Mouse (Mus musculus): ENCODE results near the gene Ankrd24.
"Not testable (repeated sequence)": the region's sequence is repeated elsewhere in the genome, so short reads cannot be mapped to it uniquely, and the experiment has no call there.

Ankrd24 gene

DNA sequence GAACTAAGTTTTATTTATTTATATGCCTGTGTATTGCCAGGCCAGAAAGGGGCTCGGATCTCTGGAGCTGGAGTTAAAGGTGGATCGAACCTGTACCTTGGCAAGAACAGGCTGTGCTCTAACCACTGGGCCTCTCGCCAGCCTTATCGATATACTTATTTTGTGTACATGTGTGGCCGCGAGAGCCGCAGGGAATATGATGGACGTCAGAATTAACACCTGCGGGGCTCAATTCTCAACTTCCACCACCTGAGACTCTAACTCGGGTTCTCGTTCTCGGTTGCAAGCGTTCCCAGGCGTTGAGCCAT lies 22.7 kb upstream of the Ankrd24 start:
- no peak for DNase-seq (ENCODE audit: extremely low spot score)

DNA sequence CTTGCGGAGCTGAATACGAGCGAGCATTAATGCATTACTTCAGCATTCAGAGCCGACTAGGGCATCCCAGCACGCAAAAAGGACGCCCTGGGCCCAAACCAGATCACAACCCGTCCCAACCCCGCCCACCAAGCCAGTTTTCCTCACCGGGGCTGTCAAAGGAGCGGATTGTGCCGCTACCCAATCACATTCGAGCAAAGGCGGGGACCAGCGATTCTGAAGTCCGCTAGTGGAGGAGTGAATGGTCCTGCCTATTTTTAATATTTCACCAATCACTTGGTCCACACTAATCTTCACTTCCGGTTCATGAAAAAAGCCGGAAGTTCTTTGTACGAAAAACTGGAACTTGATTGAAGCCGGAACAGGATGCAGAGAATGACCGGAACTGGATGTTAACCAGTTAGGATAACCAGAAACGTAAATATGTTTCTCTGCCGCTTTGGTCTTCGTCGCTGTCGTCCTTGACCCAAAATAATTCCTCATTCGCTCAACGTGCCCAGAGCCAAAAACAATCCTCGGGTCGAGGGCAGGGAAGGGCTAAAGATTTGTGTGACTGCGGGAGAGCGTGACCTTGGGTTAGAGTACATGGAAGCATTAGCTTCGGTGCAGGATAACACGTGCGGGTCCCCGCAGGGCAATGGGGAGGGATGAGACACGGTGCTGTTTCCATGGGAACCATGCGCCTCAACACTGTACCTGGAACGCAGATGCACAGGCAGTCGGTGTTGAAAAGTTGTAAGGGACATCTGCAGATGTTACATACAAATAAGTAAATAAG lies 22.2 kb upstream of the Ankrd24 start, which contains the start of gene BC025920:
TSS of gene BC025920 (plus strand) at position 297 of the 778 bp plus-strand sequence.
- DNase-seq (ENCODE audit: extremely low spot score) = peak; percentile 94

DNA sequence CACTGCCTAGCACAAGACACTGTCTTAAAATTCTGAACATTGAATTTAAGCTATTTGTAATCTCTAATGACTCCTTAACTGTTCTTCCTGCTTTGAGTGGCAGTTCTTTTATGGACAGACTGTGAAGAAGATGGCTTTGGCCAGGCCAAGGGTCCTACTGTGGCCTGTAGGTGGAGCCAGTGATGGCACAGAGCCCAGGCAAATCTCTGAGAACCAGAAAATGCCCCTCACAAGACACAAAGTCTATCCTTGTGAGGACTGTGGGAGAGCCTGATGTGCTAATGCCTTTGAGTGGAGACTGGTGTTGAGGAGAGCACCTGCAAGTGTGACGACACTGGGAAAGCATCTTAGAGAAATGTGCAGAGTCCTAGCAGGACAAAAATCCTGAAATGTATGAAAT lies 20.0 kb upstream of the Ankrd24 start:
- DNase-seq (ENCODE audit: extremely low spot score) = no peak

DNA sequence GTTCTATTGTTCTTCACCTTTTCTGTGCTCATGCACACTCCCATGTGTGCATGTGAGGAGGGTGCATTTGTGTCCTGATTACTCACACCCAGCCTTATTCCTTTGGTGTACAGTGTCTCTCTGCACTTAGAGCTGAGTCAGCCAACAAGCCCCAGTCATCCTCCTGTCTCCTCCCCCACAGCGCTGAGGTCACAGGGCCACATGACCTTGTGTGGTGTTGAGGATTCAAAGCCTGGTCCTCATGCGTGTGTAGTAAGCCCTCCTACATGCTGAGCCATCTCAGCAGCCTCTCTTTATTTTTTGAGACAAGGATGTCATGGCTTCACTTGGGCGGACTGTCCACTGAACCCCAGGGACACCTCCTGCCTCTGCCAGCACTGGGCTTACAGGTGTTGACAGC lies 15.6 kb upstream of the Ankrd24 start:
- DNase-seq (ENCODE audit: extremely low spot score) = no peak

DNA sequence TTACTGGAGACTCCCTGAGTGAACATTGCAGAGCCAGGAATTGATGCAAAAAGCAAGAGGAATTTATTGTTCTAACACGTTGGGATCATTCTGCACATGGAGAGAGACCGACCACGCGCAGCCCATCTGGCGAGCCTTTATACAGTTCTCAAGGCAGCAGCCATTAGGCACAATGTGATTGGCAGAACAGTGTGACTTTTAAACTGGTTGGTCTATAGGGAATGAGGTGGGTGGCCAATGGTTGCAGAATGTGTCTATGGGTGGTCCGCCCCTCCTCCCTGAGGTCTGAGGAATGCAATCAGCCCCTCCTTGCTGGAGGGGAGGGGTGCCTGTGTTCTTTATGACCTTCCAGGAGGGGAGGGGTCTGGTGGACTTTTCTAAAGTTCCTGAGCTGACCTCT lies 12.9 kb upstream of the Ankrd24 start:
- peak; percentile 42 for DNase-seq (ENCODE audit: extremely low spot score)

DNA sequence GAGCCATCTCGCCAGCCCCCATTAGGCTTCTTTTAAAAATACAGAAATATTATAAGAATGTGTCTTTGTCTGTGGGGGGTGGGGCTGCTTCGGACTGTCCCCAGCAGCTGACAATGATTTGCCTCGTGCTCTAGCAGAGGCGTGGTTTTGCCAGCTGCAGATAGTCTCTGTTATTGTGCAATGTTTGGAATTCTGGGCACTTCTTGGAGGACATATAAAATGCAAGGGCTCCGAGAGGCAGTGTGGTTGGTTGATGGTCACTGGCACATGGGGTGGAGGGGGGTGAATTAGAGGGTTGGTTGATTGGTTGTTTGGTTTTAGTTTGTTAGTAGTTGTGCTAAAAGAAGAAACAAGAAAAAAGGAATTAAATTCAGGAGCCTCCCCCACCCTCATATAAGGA lies 8.4 kb upstream of the Ankrd24 start:
- no peak for DNase-seq (ENCODE audit: extremely low spot score)

DNA sequence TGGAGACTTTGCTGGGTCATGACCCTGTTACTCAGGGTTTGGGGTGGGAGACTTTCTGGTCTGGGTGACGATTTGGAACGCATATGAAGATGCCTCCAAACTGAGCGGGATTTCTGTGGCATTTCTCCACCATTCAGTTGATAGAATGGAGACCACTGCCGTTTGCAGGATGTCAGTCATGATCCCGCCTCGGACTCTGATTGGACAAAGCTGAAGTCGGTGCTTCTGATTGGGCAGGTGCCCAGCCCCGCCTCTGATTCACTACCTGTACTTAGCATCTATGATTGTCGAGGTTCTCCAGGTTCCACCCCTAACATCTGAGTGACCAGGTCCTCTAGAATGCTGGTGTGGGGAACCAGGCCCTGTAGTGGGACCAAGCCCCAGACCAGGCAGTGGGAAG lies 7.6 kb upstream of the Ankrd24 start:
- no peak for DNase-seq (ENCODE audit: extremely low spot score)

DNA sequence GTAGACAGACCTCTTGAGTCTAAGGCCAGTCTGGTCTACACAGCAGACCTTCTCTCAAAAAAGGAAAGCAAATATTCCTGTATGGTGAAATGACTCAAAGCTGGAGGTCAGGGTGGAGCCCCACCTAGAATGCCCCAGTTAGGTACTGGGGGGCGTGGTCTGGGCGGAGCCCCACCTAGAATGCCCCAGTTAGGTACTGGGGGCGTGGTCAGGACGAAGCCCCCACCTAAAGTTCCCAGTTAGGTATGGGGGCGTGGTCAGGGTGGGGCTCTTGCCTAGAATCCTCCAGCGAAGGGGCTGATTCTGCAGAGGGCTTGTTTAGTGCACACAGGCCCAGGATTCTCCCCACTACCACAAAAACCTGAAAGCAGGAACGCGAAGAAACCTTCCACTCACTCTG lies 4.9 kb upstream of the Ankrd24 start:
- no peak for DNase-seq (ENCODE audit: extremely low spot score)

DNA sequence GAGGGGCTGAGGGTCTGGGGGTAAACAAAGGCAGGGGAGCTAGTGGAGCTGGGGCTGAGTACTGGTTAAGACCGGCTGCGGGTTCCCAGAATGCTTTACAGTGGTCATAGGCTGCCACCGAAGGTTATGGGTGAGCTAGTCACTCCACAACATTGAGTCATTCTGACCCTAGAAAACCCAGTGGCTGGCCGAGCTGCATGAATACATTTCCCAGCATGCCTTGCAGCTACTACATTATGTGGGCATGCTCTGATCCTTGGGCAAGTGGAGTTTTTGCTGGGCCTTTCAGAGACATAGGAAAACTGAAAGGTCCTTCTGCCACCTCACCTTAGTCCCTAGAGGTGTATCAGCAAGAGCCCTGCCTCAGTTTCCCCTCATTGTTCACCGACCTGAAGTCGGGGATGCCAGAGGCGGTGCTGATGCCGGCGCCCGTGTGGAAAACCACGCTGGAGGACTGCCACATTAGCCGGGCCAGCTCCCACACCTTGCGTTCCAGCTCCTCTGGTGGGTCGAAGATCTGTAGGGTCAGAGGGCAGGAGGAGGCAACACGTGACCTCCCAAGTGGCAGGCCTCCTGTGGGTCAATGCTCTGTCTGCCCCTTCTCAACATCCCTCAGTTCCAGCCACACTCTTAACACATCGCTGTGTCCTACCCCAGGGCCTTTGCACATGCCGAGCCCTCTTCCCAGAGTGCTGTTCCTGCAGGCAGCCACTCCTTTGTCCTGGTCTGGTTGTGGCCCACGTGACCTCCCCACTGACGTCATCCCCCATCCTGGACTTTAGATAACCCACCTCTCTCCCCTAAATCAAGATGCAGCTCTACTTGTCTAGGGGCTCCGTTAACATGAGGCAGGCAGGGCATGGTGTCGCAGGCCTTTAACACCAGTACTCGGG lies 2.0 kb upstream of the Ankrd24 start:
- no peak for DNase-seq (ENCODE audit: extremely low spot score)

DNA sequence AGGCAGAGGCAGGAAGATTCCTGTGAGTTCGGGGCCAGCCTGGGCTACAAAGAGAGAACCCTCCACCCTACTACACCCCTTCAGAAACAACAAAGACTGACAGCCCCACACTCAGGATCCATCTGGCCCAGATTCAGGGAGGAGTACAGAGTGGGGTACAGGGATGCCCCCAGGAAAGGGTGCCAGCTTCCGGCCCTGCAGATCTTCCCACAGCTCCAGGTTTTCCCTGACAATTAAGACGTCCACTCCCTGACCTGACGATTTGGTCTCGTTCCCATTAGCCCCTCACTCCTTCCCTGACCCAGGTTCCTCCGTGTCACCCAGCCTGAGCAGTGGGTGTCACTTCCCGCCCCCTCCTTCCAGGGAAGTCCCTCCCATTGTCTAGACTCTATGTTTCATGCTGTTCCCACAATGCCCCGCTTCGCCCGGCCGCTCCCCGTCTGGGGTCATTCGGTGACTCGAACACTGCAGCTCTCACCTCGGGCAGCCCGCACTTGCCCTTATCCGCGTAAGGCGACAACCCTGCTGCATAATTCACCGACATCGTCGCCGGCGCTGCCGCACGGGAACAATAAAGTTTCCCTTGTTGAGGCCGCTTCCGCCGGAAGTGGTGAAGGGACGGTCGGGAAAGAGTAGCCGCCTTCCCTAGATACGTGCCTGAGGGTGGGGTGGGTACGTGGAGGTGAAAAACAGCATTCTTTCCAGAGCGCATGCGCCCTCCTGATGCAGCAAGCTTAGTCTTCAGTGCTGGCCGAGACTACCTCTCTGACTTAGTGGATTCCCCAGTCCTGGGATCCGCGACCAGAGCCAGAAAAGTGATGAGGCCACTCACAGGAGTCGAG lies 1.1 kb upstream of the Ankrd24 start, which contains the start of gene Sirt6:
TSS of gene Sirt6 (minus strand) at position 804 of the 842 bp plus-strand sequence.
- peak; percentile 91 for DNase-seq (ENCODE audit: extremely low spot score)

DNA sequence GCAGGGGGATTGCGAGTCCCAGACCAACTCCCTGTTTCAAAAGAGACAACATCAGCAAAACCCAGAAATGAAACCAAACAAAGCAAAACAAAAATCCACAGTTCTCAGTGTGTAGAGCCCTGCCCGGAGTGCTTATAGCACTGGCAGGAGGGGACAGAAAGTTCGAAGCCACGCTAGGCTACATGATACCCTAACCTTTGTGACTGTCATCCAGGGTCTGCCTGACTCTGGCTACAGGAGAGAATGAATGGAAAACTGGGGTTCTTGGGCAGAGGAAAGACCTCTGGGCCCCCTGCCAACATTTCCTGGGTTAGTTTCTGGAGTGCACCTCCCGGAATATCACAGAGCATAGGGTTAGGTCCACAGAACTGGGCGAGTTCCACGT lies 512 bp upstream of the Ankrd24 start:
- DNase-seq (ENCODE audit: extremely low spot score) = no peak

DNA sequence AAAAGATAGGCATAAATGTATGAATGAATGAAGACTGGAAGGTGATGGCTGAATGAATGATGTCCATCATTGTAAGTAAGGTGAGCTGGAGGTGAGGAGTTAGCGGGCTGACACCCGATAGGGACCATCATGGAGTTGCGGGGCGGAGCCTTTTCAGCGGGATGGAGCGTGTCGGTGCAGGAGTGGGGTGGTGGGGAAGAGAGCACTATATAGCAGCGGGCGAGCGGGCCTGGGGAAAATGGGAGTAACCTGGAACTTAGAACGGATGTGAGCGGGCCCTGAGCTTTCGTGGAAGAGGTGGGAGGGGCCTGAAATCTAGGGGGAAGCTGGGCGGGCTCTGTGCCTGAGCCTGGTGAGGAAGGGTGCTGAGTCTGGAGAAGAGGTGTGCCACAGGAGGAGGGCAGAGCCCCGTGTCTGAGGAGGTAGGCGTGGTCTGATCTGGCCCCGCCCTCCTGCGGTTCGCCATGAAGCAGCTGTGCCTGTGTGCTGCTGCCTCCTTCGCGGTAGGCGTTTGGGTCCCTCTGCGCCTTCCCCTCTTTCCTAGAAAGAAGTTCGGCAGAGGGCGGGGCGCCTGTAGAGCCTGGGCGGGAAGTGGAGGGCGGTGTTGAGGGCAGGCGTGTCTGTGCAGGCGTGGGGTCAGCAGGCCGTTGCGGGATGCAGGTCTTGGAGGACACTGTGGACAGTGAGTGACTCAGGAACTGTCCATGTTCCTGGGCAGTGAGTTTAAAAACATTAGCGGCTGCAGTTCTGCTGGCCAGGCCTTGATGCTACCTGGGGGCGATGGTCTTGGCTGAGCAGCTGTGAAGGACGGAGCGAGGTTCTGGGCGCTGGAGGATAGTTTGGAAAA lies 5.1 kb downstream of the Ankrd24 start:
- DNase-seq (ENCODE audit: extremely low spot score) = peak; percentile 89

DNA sequence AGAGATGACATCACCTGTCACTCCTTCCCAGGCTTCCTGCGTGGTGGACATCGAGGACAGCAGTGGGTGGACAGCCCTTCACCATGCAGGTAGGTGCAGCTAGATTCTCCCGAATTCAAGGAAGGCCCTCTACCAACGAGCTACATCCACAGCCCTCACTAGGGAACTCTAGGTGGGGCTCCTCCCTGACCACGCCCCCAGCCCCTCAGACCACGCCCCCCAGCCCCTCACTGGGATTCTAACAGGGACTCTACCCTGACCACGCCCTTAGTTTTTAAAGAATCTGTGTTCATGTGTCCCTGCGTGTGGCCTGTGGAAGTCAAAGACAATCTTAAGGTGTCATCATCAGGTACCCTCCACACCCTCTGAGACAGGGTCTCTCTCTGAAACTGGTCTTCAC lies 8.0 kb downstream of the Ankrd24 start:
- DNase-seq (ENCODE audit: extremely low spot score) = no peak

DNA sequence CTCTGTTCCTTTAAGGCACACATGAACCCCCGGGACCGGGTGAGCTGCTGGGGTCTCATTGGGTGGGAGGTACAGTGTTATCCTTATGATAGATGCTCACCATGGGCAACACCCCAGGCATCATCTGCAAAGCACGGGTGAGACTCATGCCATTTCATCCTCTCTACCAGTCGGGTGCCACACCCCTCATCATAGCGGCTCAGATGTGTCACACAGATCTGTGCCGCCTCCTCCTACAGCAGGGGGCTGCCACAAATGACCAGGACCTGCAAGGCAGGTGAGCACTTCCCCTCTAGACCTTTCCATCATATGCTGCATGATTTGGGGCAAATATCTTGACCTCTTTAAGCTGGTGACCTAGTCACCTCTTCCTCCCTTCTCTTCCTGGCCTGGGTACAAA lies 9.8 kb downstream of the Ankrd24 start:
- DNase-seq (ENCODE audit: extremely low spot score) = no peak

DNA sequence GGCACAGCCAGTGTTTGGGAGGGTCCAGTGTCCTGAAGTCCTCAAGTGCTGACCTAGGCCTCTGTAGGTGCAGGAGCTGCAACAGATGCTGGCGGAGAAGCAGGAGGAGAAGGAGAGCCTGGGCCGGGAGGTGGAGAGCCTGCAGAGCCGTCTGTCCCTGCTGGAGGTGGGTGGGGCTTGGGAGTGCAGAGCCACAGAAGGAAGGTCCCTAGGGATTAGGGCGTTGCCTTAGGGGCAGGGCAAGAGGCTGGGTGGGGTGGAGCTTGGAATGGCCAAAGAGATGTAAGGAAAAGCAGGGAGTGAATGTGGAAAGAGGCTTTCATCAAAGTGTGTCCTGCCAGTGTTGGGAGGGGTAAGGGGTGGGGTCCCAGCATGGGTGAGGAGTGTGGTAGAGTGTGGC lies 12.5 kb downstream of the Ankrd24 start:
- not testable (repeated sequence) for DNase-seq (ENCODE audit: extremely low spot score)

DNA sequence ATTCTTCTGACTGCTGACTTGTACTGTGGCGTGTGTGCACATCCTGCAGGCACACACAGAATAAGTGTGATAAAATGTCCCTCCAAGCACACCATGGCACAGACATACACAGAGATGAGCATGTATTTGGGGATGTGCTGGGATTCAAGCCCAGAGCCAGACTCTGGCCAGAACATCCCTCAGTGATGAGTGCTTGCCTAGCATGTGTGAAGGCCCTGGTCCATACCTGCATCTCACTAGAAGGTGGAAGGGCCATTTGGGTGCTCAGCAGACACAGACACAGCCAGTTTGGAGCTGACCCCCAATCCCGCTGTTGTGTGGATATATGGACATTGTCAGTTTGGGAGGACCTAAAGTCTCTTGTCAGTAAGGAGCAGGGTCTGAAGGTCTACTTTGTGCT lies 13.2 kb downstream of the Ankrd24 start:
- no peak for DNase-seq (ENCODE audit: extremely low spot score)

DNA sequence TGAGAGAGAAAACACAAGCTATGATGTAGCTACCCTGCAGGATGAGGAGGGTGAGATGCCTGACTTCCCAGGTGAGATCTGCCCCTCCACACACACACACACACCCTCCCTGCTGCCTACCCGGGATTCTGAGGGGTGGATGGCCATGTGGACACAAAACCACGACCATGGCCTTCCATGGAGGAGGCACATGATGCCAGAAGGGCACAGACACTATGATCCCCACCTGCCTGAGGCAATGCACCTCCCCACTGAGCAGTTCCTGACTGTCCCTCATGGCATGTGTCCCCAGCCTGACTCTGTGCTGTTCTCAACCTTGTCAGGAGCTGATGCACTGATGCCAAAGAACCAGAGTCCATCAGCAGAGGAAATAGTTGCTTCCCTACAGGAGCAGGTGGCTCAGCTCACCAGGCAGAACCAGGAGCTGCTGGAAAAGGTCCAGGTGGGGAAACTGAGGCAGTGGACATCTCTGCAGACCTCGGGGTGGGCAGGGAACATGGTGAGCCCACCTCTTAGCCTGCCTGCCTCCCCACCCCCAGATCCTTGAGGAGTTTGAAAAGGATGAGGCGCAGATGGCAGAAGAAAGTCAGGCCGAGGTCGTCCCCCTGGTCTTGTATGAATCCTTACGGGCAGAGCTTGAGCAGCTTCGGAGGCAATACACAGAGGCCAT lies 13.8 kb downstream of the Ankrd24 start:
- DNase-seq (ENCODE audit: extremely low spot score) = no peak

DNA sequence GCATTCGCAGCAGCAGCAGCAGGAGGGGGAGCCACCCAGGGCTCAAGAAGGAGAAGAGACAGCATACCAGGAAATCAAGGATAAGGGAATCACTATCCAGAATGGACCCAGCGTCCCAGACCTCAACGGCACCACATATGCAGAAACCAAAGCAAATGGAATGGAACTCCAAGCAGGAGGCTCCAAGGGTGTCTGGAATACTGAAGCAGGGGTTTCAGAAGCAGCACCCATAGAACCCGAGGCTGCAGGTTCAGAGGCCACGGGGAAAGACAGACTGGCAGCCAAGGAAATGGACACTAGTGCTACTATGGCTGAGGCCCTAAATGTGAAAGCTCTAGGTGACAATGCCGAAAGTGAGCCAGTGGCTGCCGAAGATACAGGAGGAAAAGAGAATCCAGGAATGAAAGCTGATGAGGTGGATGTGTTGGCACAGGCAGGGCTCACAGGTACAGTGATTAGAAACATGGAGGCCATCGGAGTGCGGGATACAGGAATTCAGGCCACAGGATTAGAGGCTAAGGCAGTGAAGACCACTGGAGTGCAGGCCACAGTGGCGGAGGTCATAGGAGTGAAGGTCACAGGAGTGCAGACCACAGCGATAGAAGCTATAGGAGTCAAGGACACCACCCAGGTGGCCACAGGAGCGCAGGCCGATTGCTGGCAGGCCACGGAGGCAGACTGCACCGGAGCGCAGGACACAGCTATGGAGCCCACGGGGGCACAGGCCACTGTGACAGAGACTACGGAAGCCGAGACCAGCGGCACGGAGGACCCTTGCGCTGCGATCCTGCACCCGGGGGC lies 14.5 kb downstream of the Ankrd24 start:
- no peak for DNase-seq (ENCODE audit: extremely low spot score)

DNA sequence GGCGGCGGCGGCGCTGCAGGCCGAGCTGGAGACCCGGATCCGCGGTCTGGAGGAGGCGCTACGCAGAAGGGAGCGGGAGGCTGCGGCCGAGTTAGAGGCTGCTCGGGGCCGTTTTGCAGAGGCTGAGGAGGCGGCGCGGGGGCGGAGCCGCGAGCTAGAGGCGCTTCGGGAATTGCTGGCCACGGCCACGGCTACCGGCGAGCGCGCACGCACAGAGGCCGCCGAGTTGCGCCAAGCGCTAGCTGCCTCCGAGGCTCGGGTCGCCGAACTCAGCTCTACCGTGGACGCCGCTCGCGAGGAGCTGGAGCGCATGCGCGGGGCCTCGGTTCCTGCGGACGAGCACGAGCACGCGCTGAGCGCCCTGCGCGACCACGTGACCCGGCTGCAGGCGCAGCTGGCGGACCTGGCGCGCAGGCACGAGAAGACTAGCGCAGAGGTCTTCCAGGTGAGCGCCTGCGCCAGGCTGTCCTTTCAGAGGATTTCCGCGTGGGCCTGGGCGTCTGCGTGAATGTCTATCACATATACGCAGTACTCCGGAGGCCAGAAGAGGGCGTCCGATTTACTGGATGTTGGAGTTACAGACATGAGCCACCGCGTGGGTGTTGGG lies 15.2 kb downstream of the Ankrd24 start:
- peak; percentile 93 for DNase-seq (ENCODE audit: extremely low spot score)

All from embryo, embryonic 9.5 days (tissue).